Mouse (Mus musculus): Measurements from ENCODE around the gene Dusp28. TPM values are rescaled to one million over a fixed set of nuclear protein-coding genes. Genes with fewer than 3 reads are reported as not detected.

The Dusp28 gene
- polyA plus RNA-seq, 1 experiment from 2014 or later, result 15.8 TPM

DNA sequence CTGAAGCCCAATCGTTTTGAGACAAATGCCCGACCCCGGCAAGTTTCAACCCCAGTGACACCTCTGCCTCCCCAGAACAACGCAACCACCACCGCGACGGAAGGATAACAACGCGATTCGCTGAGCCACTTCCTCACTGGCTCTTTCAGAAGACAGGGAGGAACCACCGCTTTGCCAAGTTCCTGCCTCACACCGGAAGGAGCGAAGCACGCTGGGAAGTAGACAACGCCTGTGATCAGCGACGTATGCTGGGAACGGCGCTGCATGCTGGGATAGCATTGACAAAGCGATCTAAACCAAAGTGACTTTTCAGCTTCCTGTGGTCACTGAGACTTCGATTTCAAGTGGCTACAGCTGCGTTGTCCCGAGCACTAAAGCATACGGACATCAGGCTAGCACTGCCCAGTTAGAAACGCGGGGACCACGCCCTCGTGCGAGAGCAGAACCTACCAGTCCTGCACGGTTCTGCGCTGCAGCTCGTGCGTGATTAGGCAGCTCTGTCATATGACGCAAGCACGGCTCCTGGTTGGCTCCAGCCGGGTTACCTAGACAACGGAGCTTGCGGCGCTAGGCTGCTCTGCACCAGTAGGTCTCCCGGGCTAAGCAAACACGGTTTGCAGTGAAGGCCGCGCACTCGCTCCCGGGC, 27.5 kb downstream of the Dusp28 start, which contains the start of gene Capn10:
Gene Capn10 (plus strand): TSS at position 195 of the 646 bp plus-strand sequence.
- Histone ChIP-seq H3K4me1 (replicated peaks) (peaks cover 33% of the 10 kb centered on the region), H3K27ac (peak within 1 kb of the TSS; percentile 99), H3K9me3 (no peaks in the 10 kb centered on the region), H3K27me3 (peaks cover 16% of the 10 kb centered on the region; the same call in 1 of the 2 replicates), H3K4me2 (peak within 1 kb of the TSS; percentile 64), H3K36me3 (peaks cover 19% of the 10 kb centered on the region), H3K4me3 (peak within 1 kb of the TSS; percentile 88), H3K9ac (peak within 1 kb of the TSS; percentile 91)
- under 1% methylated on average over 45 of the region's 45 CpGs for WGBS
- ATAC-seq (ENCODE audit: low FRiP score), result peak; percentile 100

DNA sequence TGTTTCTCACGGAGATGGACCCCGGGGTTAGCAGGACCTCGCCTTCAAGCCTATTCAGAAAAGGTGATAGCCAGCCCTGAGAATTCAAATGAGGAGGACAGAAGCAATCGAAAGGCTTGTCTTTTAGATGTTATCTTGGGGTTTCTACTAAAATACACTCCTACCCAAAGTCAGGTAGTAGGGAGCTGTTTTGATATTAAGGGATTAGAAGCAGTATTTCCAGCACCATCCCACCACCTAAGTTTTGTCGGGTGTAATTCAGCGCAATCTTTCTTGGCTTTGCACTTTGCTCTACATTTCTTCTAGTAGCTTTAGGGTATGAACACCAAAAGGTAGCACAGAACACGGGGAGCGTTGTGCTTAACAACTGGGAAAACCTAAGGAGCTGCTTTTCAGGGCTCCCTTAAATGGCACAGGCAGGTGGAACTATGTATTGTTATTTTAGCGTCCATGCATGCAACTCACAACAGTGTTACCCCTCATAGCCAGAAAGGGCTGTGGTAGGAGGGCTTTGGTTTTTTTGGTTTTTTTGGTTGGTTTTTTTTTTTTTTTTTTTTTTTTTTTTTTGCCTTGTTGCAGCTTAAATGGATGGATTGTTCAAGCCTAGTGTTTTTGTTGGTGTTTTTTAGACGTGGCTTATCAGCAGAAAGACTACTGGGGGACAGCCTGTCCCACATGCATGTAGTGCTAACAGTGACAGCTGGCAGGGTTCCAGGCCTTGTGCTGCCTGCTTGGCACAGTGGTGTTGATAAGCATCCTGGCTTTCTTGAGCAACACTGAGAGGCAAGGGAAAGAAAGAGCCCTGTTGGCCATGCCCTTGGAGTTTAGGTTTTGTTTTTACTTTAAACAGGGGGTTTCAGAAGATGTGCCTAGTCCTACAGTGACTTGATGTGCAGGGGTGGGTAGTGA, 28.5 kb downstream of the Dusp28 start:
- H3K9me3 ChIP-seq, result no peaks in the 10 kb centered on the region
- no peak for ATAC-seq (ENCODE audit: low FRiP score)
- 18% methylated on average over 10 of the region's 10 CpGs for WGBS
- H3K27me3 ChIP-seq, result 0 out of 2 replicates have a peak, but pooled peaks cover 6% of the 10 kb centered on the region
- peaks cover 33% of the 10 kb centered on the region for H3K4me1 ChIP-seq (replicated peaks)
- peak overlapping the region; percentile 91 for H3K9ac ChIP-seq
- H3K27ac ChIP-seq, result peak overlapping the region; percentile 99
- H3K4me2 ChIP-seq, result peak overlapping the region; percentile 64
- H3K36me3 ChIP-seq, result peaks cover 29% of the 10 kb centered on the region
- H3K4me3 ChIP-seq, result peak overlapping the region; percentile 88

DNA sequence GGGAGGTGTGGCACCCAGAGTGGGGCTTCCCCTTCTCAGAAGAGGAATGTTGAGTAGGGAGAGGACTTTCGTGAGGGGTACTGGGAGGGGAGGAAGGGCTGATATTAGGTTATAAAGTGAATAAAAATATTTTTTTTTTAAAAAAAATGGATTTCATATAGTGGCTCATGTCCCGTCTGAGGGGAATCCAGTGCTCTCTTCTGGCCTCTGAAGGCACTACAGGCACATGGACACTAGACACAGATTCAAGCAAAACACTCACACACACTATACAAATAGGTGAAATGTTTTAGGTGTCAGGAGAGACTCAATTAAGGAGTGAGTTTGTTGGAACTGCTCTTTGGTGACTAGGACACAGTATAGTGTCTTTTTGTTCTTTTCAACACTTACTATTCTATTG, 29.2 kb downstream of the Dusp28 start:
- WGBS, result 41% methylated on average over 2 of the region's 2 CpGs
- Histone ChIP-seq H3K4me2 (peak overlapping the region; percentile 64), H3K4me1 (replicated peaks) (peaks cover 33% of the 10 kb centered on the region), H3K4me3 (peak overlapping the region; percentile 88), H3K9ac (peak overlapping the region; percentile 91), H3K36me3 (peaks cover 35% of the 10 kb centered on the region), H3K27ac (0 out of 2 replicates have a peak overlapping the region, but pooled peaks have one; percentile 23), H3K27me3 (0 out of 2 replicates have a peak, but pooled peaks cover 5% of the 10 kb centered on the region), H3K9me3 (no peaks in the 10 kb centered on the region)
- ATAC-seq (ENCODE audit: low FRiP score), result no peak

DNA sequence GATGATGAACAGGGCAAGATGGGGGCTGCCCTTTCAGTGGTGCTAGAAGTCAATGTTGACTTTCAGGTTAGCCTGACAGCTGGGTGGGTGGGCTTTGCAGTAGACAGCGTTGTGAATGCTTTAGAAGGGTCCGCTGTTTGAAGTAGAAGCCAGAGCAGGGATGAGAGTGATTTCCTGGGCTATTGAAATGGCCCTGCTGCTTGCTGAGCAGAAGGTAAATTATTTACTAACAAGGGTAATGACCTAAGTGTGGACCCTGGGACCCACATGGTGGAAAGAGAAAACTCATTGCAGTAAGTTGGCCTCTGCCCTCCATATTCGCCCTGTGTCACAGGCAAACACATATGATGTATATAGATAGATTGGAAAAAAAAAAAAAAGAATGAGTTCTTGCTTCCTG, 29.7 kb downstream of the Dusp28 start:
- peaks cover 33% of the 10 kb centered on the region for H3K4me1 ChIP-seq (replicated peaks)
- peak overlapping the region; percentile 64 for H3K4me2 ChIP-seq
- no peak for ATAC-seq (ENCODE audit: low FRiP score)
- 0 out of 2 replicates have a peak, but pooled peaks cover 5% of the 10 kb centered on the region for H3K27me3 ChIP-seq
- H3K36me3 ChIP-seq, result peaks cover 40% of the 10 kb centered on the region
- WGBS, result 55% methylated on average over 3 of the region's 3 CpGs
- peak overlapping the region; percentile 88 for H3K4me3 ChIP-seq
- peak overlapping the region; percentile 91 for H3K9ac ChIP-seq
- no peak overlapping the region for H3K27ac ChIP-seq
- no peaks in the 10 kb centered on the region for H3K9me3 ChIP-seq

DNA sequence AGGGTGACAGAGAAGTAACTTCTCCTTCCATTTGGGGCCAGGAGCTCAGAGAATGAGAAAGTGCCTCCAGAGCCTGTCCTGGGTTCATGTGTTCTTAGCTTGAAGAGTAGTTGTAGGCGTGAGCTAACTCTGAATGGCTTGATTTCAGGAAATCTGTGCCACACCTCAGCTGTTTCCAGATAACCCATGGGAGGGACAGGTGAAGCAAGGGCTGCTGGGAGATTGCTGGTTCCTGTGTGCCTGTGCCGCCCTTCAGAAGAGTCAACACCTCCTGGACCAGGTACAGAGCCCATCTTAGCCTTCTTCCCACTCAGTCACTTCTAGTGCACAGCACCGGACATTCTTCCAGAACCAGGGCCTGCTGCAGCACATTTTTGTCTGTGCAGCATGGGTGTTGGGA, 31.0 kb downstream of the Dusp28 start:
- no peak overlapping the region for H3K4me2 ChIP-seq

DNA sequence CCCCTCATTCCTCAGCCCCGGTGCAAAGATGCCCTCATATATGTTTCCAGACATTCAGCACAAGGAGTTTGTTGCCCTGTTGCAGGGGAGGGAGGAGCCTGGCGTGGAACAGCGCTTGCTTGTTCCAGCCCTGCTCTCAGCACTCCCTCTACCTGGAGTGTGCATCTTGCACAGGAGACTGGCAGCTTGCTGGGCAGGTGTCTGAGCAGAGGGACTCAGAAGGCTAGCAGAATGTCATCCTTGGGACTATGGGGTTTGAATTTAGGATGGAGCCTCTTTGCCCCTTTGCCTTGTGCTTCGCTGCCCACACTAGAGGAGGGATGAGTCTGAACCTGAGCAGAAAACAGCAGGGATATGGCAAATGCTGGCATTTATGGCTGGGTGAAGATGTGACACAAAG, 33.0 kb downstream of the Dusp28 start:
- WGBS, result 96% methylated on average over 4 of the region's 4 CpGs
- Histone ChIP-seq H3K27ac (no peak overlapping the region), H3K9me3 (no peaks in the 10 kb centered on the region), H3K27me3 (no peaks in the 10 kb centered on the region), H3K4me3 (no peak overlapping the region), H3K36me3 (peaks cover 72% of the 10 kb centered on the region), H3K9ac (no peak overlapping the region), H3K4me1 (replicated peaks) (peaks cover 25% of the 10 kb centered on the region), H3K4me2 (no peak overlapping the region)
- ATAC-seq (ENCODE audit: low FRiP score), result no peak

More for the DNA sequence above, 31.0 kb downstream of the Dusp28 start:
- Histone ChIP-seq H3K9me3 (no peaks in the 10 kb centered on the region), H3K4me1 (replicated peaks) (peaks cover 33% of the 10 kb centered on the region), H3K9ac (no peak overlapping the region), H3K27ac (no peak overlapping the region), H3K36me3 (peaks cover 53% of the 10 kb centered on the region), H3K27me3 (no peaks in the 10 kb centered on the region), H3K4me3 (no peak overlapping the region)
- ATAC-seq (ENCODE audit: low FRiP score), result no peak
- 95% methylated on average over 3 of the region's 3 CpGs for WGBS

DNA sequence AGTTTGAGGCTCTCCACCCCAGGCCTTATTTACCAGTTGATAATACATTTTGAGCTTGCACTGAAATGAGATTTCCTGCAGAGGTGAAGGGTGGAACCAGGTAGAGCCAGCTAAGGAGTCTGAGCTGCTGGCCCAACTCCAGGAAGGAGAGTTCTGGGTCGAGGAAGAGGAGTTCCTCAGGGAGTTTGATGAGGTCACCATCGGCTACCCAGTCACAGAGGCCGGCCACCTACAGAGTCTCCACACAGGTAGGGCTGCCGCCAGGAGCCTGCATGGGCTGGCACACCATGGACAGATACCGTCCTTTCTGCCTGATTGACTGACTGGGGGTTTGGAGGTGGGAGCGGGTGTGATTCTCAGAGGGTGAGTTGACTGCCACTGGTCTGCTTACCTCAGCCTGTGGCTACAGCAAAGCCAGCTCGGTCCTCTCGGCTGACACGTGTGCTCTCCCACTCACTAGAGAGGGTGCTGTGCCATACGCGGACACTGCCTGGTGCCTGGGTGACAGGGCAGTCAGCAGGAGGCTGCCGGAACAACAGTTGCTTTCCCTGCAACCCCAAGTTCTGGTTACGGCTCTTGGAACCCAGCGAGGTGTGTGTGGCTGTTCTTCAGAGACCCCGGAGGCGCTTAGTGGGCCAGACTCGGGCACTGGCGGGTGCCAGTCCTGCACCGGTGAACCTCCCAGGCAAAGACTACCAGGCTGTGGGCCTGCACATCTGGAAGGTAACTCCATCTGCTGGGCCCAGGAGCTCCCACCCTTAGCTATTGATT, 36.6 kb downstream of the Dusp28 start:
- 93% methylated on average over 19 of the region's 19 CpGs for WGBS
- no peaks in the 10 kb centered on the region for H3K27me3 ChIP-seq
- no peak for ATAC-seq (ENCODE audit: low FRiP score)
- H3K9ac ChIP-seq, result no peak overlapping the region
- peaks cover 99% of the 10 kb centered on the region for H3K36me3 ChIP-seq
- no peak overlapping the region for H3K4me3 ChIP-seq
- no peak overlapping the region for H3K4me2 ChIP-seq
- H3K27ac ChIP-seq, result no peak overlapping the region
- no peaks in the 10 kb centered on the region for H3K9me3 ChIP-seq
- H3K4me1 ChIP-seq (replicated peaks), result no peaks in the 10 kb centered on the region

DNA sequence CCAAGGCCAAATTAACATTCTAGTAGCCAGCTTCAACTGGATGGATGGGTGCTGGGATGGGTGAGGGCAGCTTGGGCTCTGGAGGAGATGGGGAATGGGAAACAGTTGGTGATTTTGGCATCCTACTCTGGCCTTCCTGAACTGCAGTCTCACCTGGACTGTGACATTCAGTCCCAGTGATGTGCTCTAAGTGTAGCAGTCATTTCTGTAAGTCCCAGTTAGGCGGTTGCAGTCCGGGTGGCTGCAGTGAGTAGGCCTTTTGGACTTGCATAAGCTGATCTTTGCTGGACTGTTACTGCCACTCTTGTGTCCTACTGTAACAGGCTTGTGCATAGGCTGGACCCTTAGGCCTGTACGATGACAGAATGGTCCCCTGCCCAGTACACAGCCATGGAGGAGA, 41.2 kb downstream of the Dusp28 start:
- no peaks in the 10 kb centered on the region for H3K27me3 ChIP-seq
- no peak overlapping the region for H3K9ac ChIP-seq
- H3K36me3 ChIP-seq, result peaks cover 75% of the 10 kb centered on the region
- H3K4me3 ChIP-seq, result no peak overlapping the region
- H3K4me2 ChIP-seq, result no peak overlapping the region
- no peaks in the 10 kb centered on the region for H3K4me1 ChIP-seq (replicated peaks)
- WGBS, result 96% methylated on average over 3 of the region's 3 CpGs
- H3K27ac ChIP-seq, result no peak overlapping the region
- H3K9me3 ChIP-seq, result no peaks in the 10 kb centered on the region
- ATAC-seq (ENCODE audit: low FRiP score), result no peak

DNA sequence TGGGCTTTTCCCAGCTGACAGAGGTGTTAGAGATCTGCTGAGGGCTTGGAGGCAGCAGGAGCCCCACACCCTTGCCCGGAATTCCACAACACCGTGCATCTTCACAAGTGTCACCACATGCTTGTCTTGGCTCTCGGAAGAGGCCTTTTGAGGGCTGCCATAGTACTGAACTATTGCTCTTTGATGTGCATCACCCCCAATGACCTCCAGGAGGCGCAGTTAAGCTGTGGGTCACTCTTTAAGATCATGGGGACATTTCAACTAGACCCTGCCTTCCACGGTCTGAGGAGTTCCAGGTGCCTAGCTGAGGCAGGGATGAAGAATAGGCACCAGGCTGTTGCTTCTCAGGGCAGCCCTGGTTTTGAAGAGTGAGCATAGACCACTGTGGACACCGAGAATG, 42.6 kb downstream of the Dusp28 start:
- H3K9ac ChIP-seq, result no peak overlapping the region
- H3K27ac ChIP-seq, result no peak overlapping the region
- no peak overlapping the region for H3K4me3 ChIP-seq
- ATAC-seq (ENCODE audit: low FRiP score), result no peak
- no peak overlapping the region for H3K4me2 ChIP-seq
- WGBS, result 64% methylated on average over 6 of the region's 6 CpGs
- no peaks in the 10 kb centered on the region for H3K27me3 ChIP-seq
- no peaks in the 10 kb centered on the region for H3K9me3 ChIP-seq
- peaks cover 60% of the 10 kb centered on the region for H3K36me3 ChIP-seq
- no peaks in the 10 kb centered on the region for H3K4me1 ChIP-seq (replicated peaks)

DNA sequence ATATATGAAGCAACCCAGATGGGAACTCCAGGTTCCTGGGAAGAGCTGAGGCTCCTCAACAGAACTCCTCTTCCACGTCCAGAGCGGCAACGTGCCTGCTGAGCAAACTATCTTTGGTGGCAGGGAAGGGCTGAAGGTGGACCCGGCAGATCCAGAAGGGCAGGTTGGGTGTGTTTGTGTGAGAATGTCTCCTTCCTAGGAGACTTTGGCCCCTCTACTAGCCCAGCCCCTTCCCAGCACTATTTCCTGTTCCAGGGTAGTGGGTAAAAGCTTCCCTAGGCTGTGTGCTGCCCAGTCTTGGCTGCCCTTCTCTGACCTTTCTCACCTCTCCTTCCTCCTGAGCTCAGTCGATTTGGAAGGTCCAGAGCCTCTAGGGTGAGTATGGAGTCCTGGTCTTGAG, 43.8 kb downstream of the Dusp28 start, which contains the start of gene Gpr35:
Gene Gpr35 (plus strand): TSS at position 259 of the 400 bp plus-strand sequence.
- ATAC-seq (ENCODE audit: low FRiP score), result no peak
- Histone ChIP-seq H3K36me3 (peaks cover 48% of the 10 kb centered on the region), H3K9me3 (no peaks in the 10 kb centered on the region), H3K27me3 (no peaks in the 10 kb centered on the region), H3K9ac (no peak within 1 kb of the TSS), H3K27ac (no peak within 1 kb of the TSS), H3K4me1 (replicated peaks) (no peaks in the 10 kb centered on the region), H3K4me3 (no peak within 1 kb of the TSS), H3K4me2 (no peak within 1 kb of the TSS)
- 89% methylated on average over 5 of the region's 5 CpGs for WGBS

DNA sequence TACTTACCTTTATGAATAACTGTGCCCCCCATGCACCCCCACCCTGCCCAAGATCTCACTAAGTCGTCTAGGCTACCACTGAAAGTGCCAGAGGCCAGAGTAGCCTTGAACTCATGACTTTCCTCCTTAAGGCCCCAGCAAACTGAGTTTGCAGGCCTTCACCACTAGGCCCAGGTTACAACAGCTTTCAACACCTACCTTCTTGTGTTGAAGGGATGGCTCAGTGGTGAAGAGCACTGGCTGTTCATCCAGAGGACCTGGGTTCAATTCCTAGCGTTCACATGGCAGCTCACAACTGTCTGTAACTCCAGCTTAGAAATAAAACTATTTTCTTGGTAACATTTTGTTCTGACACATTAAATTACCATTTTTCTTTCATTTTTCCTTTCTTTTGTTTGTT, 46.9 kb downstream of the Dusp28 start:
- H3K4me2 ChIP-seq, result no peak overlapping the region
- 77% methylated on average over 2 of the region's 2 CpGs for WGBS
- H3K9me3 ChIP-seq, result no peaks in the 10 kb centered on the region
- no peak for ATAC-seq (ENCODE audit: low FRiP score)
- peaks cover 19% of the 10 kb centered on the region for H3K36me3 ChIP-seq
- H3K27me3 ChIP-seq, result no peaks in the 10 kb centered on the region
- 0 out of 2 replicates have a peak, but pooled peaks cover 3% of the 10 kb centered on the region for H3K4me1 ChIP-seq (replicated peaks)
- H3K9ac ChIP-seq, result no peak overlapping the region
- H3K27ac ChIP-seq, result no peak overlapping the region
- H3K4me3 ChIP-seq, result no peak overlapping the region
